9 mouse cellular contexts compared by ENCODE assay signal in genomic region chr13:83726346-83726975, GRCm38 (mm10).
DNase-seq lines count a peak whose midpoint lies in the region; ATAC-seq lines count a peak whose summit lies in the region.
"Had no signal": no experiment of that assay in that cellular context is flagged by ENCODE, and none has a peak within 500 bp of the region (broad histone marks: within the 10 kb centered on the region; RNA-seq: fewer than 3 reads in every experiment).

No protein-coding gene starts in this region.

- peak overlapping the region; percentile 90 for H3K4me3 ChIP-seq in hindbrain, embryonic 14.5 days (replicated peaks; ENCODE audit: low read length)
- peak overlapping the region; percentile 64 for H3K4me3 ChIP-seq in neural tube, embryonic 15.5 days (replicated peaks)

- peak overlapping the region; percentile 100 for H3K9ac ChIP-seq in hindbrain, embryonic 14.5 days
- peak overlapping the region; percentile 78 for H3K9ac ChIP-seq in neural tube, embryonic 15.5 days (replicated peaks)

- H3K4me2 ChIP-seq in hindbrain, embryonic 14.5 days (replicated peaks) = peak overlapping the region; percentile 87
- H3K4me2 ChIP-seq in neural tube, embryonic 15.5 days = peak overlapping the region; percentile 67

- H3K9me3 ChIP-seq in hindbrain, embryonic 14.5 days (ENCODE audit: control insufficient read depth, low read length) = no peaks in the 10 kb centered on the region
- H3K9me3 ChIP-seq in neural tube, embryonic 15.5 days (replicated peaks) = no peaks in the 10 kb centered on the region

- WGBS in hindbrain, embryonic 14.5 days = 5% methylated on average over 13 of the region's 13 CpGs
- 3% methylated on average over 13 of the region's 13 CpGs for WGBS in neural tube, embryonic 15.5 days

- H3K27ac ChIP-seq in hindbrain, embryonic 14.5 days = peak overlapping the region; percentile 100
- peak overlapping the region; percentile 100 for H3K27ac ChIP-seq in neural tube, embryonic 15.5 days (replicated peaks)

- DNase-seq in cerebellum, adult 9-10 months = peak; percentile 63
- no peak for DNase-seq in cerebellum, adult 11 months
- peak; percentile 11 for DNase-seq in layer of hippocampus, adult 9-10 months (ENCODE audit: low spot score)
- DNase-seq in layer of hippocampus, adult 11-12 months (ENCODE audit: low spot score) = no peak
- DNase-seq in hindbrain, embryonic 14.5 days (ENCODE audit: low spot score) = peak; percentile 62
- no peak for DNase-seq in adrenal gland, postnatal 10 days
- DNase-seq: lung, postnatal 10 days had no signal

- H3K36me3 ChIP-seq in hindbrain, embryonic 14.5 days (replicated peaks; ENCODE audit: control insufficient read depth, insufficient read depth) = no peaks in the 10 kb centered on the region
- H3K36me3 ChIP-seq in neural tube, embryonic 15.5 days = no peaks in the 10 kb centered on the region

- H3K27me3 ChIP-seq in hindbrain, embryonic 14.5 days (ENCODE audit: control insufficient read depth, insufficient read depth, low read length) = no peaks in the 10 kb centered on the region
- 0 out of 2 replicates have a peak, but pooled peaks cover 2% of the 10 kb centered on the region for H3K27me3 ChIP-seq in neural tube, embryonic 15.5 days (replicated peaks)

- ATAC-seq in hindbrain, embryonic 14.5 days (ENCODE audit: low FRiP score) = no peak
- ATAC-seq in neural tube, embryonic 15.5 days (ENCODE audit: low FRiP score) = no peak
- ATAC-seq in megakaryocyte progenitor cell, adult 5-6 weeks (replicated peaks; ENCODE audit: poor library complexity) = no peak

- H3K4me1 ChIP-seq in hindbrain, embryonic 14.5 days (replicated peaks; ENCODE audit: control insufficient read depth, insufficient read depth, low read length) = no peaks in the 10 kb centered on the region
- no peaks in the 10 kb centered on the region for H3K4me1 ChIP-seq in neural tube, embryonic 15.5 days

Comparison
In these comparisons a context has a peak if more than half of its experiments do, and no peak if none do; other contexts are left out.
1. DNase-seq: peak in cerebellum, adult 9-10 months (single experiment), layer of hippocampus, adult 9-10 months (single experiment) and hindbrain, embryonic 14.5 days (single experiment); none in cerebellum, adult 11 months (single experiment), layer of hippocampus, adult 11-12 months (single experiment) and adrenal gland, postnatal 10 days (single experiment).